Mouse (Mus musculus): ENCODE results near the gene C1qtnf1. TPM values are rescaled to one million over a fixed set of nuclear protein-coding genes. Genes with fewer than 3 reads are reported as not detected.

The C1qtnf1 gene
- polyA plus RNA-seq, 3 experiments from 2014 or later: not detected

Other genes with a start within 250 kb of the C1qtnf1 start
- gene Cyth1, start 179.6 kb upstream of the C1qtnf1 start, polyA plus RNA-seq (2017; shearing (Covaris generic)): 10 to 100 TPM; 33.8 to 51.6 (median 41.7) TPM
- gene Usp36, start 138.0 kb upstream of the C1qtnf1 start, polyA plus RNA-seq (2017; shearing (Covaris generic)): 10 to 100 TPM; 14.3 to 24.4 (median 22.5) TPM
- under 1 TPM in 2 of 3 experiments, not detected in 1; 0.28 to 0.29 TPM for gene Cep295nl, start 85.7 kb upstream of the C1qtnf1 start, polyA plus RNA-seq (2017; shearing (Covaris generic))
- gene Timp2, start 72.5 kb upstream of the C1qtnf1 start, polyA plus RNA-seq (2017; shearing (Covaris generic)): 10 to 100 TPM in 2 of 3 experiments, 1 to 10 TPM in 1; 6.1 to 17.3 (median 16.4) TPM
- 100 to 1,000 TPM in 2 of 3 experiments, 10 to 100 TPM in 1; 86.5 to 166 (median 133) TPM for gene Lgals3bp, start 26.1 kb upstream of the C1qtnf1 start, polyA plus RNA-seq (2017; shearing (Covaris generic))
- gene Cant1, start 9.1 kb upstream of the C1qtnf1 start, polyA plus RNA-seq (2017; shearing (Covaris generic)): 10 to 100 TPM; 23.6 to 35.7 (median 25.1) TPM
- gene Engase, start 48.6 kb downstream of the C1qtnf1 start, polyA plus RNA-seq (2017; shearing (Covaris generic)): 1 to 10 TPM; 1.7 to 1.9 (median 1.9) TPM

Measured in inflammation-experienced regulatory T-cells, adult 6 months (primary cell).